Mouse (Mus musculus): ENCODE results near the gene Isg20l2. TPM values are rescaled to one million over a fixed set of nuclear protein-coding genes. Genes with fewer than 3 reads are reported as not detected.

Isg20l2 gene
- total and polyA plus RNA-seq, 3 experiments = 15.8 to 67.3 (median 54.1) TPM

- H3K4me1 ChIP-seq (ENCODE audit: insufficient read depth, low read depth, low read length) = peaks cover 6% of the 10 kb centered on the region
- no peaks in the 10 kb centered on the region for H3K36me3 ChIP-seq (replicated peaks)
- DNase-seq (ENCODE audit: low spot score) = no peak
- ATAC-seq (ENCODE audit: extremely low read depth, insufficient number of reproducible peaks, low FRiP score, poor library complexity, severe bottlenecking) = no peak
- no peak overlapping the region for H3K4me3 ChIP-seq (ENCODE audit: low read depth, low read length)
- no peaks in the 10 kb centered on the region for H3K9me3 ChIP-seq (replicated peaks)
- H3K27me3 ChIP-seq (ENCODE audit: insufficient read depth, low read length) = peaks cover 72% of the 10 kb centered on the region
- TF ChIP-seq TAL1 (conservative IDR thresholded peaks at IDR 0.05; ENCODE audit: low read depth, low read length) = no peak
- TF ChIP-seq POLR2AphosphoS5 (IDR thresholded peaks at IDR 0.05; ENCODE audit: insufficient replicate concordance, low read depth, low read length) = no peak
- TF ChIP-seq GATA2 (IDR thresholded peaks at IDR 0.05; ENCODE audit: borderline replicate concordance, low read depth, low read length) = no peak
- no peak for TF ChIP-seq GATA1 (IDR thresholded peaks at IDR 0.05; ENCODE audit: borderline replicate concordance, low read length)
- TF ChIP-seq CTCF (IDR thresholded peaks at IDR 0.05; ENCODE audit: low read depth, low read length) = no peak
Measured at GRCm38 (mm10) chr3:87958056-87958455, 27.9 kb downstream of the Isg20l2 start.

- DNase-seq (ENCODE audit: low spot score) (no peak), ATAC-seq (ENCODE audit: extremely low read depth, insufficient number of reproducible peaks, low FRiP score, poor library complexity, severe bottlenecking) (no peak)
- peaks cover 71% of the 10 kb centered on the region for H3K27me3 ChIP-seq (ENCODE audit: insufficient read depth, low read length)
- H3K4me3 ChIP-seq (ENCODE audit: low read depth, low read length) = no peak overlapping the region
- H3K4me1 ChIP-seq (ENCODE audit: insufficient read depth, low read depth, low read length) = peaks cover 6% of the 10 kb centered on the region
- no peaks in the 10 kb centered on the region for H3K9me3 ChIP-seq (replicated peaks)
- TF ChIP-seq POLR2AphosphoS5 (IDR thresholded peaks at IDR 0.05; ENCODE audit: insufficient replicate concordance, low read depth, low read length) (no peak), GATA2 (IDR thresholded peaks at IDR 0.05; ENCODE audit: borderline replicate concordance, low read depth, low read length) (no peak), CTCF (IDR thresholded peaks at IDR 0.05; ENCODE audit: low read depth, low read length) (no peak), TAL1 (conservative IDR thresholded peaks at IDR 0.05; ENCODE audit: low read depth, low read length) (no peak), GATA1 (IDR thresholded peaks at IDR 0.05; ENCODE audit: borderline replicate concordance, low read length) (no peak)
- H3K36me3 ChIP-seq (replicated peaks) = no peaks in the 10 kb centered on the region
Measured at GRCm38 (mm10) chr3:87958476-87958875, 28.4 kb downstream of the Isg20l2 start.

GRCm38 (mm10) chr3:87958967-87959366 is 28.9 kb downstream of the Isg20l2 start:
- Histone ChIP-seq H3K27me3 (ENCODE audit: insufficient read depth, low read length) (peaks cover 67% of the 10 kb centered on the region), H3K4me1 (ENCODE audit: insufficient read depth, low read depth, low read length) (peaks cover 6% of the 10 kb centered on the region), H3K9me3 (replicated peaks) (no peaks in the 10 kb centered on the region), H3K36me3 (replicated peaks) (no peaks in the 10 kb centered on the region), H3K4me3 (ENCODE audit: low read depth, low read length) (no peak overlapping the region)
- no peak for DNase-seq (ENCODE audit: low spot score)
- TF ChIP-seq CTCF (IDR thresholded peaks at IDR 0.05; ENCODE audit: low read depth, low read length) = no peak
- no peak for TF ChIP-seq POLR2AphosphoS5 (IDR thresholded peaks at IDR 0.05; ENCODE audit: insufficient replicate concordance, low read depth, low read length)
- TF ChIP-seq GATA2 (IDR thresholded peaks at IDR 0.05; ENCODE audit: borderline replicate concordance, low read depth, low read length) = no peak
- TF ChIP-seq GATA1 (IDR thresholded peaks at IDR 0.05; ENCODE audit: borderline replicate concordance, low read length) = no peak
- no peak for TF ChIP-seq TAL1 (conservative IDR thresholded peaks at IDR 0.05; ENCODE audit: low read depth, low read length)
- ATAC-seq (ENCODE audit: extremely low read depth, insufficient number of reproducible peaks, low FRiP score, poor library complexity, severe bottlenecking) = no peak

GRCm38 (mm10) chr3:87959371-87959770 is 29.3 kb downstream of the Isg20l2 start:
- no peak for TF ChIP-seq POLR2AphosphoS5 (IDR thresholded peaks at IDR 0.05; ENCODE audit: insufficient replicate concordance, low read depth, low read length)
- no peak for TF ChIP-seq GATA2 (IDR thresholded peaks at IDR 0.05; ENCODE audit: borderline replicate concordance, low read depth, low read length)
- TF ChIP-seq CTCF (IDR thresholded peaks at IDR 0.05; ENCODE audit: low read depth, low read length) = no peak
- no peak for TF ChIP-seq TAL1 (conservative IDR thresholded peaks at IDR 0.05; ENCODE audit: low read depth, low read length)
- TF ChIP-seq GATA1 (IDR thresholded peaks at IDR 0.05; ENCODE audit: borderline replicate concordance, low read length) = no peak
- Histone ChIP-seq H3K27me3 (ENCODE audit: insufficient read depth, low read length) (peaks cover 63% of the 10 kb centered on the region), H3K9me3 (replicated peaks) (no peaks in the 10 kb centered on the region), H3K4me1 (ENCODE audit: insufficient read depth, low read depth, low read length) (peaks cover 6% of the 10 kb centered on the region), H3K36me3 (replicated peaks) (no peaks in the 10 kb centered on the region), H3K4me3 (ENCODE audit: low read depth, low read length) (no peak overlapping the region)
- DNase-seq (ENCODE audit: low spot score) (no peak), ATAC-seq (ENCODE audit: extremely low read depth, insufficient number of reproducible peaks, low FRiP score, poor library complexity, severe bottlenecking) (no peak)

GRCm38 (mm10) chr3:87960191-87960585 is 30.1 kb downstream of the Isg20l2 start:
- TF ChIP-seq GATA2 (IDR thresholded peaks at IDR 0.05; ENCODE audit: borderline replicate concordance, low read depth, low read length) (no peak), CTCF (IDR thresholded peaks at IDR 0.05; ENCODE audit: low read depth, low read length) (no peak), TAL1 (conservative IDR thresholded peaks at IDR 0.05; ENCODE audit: low read depth, low read length) (no peak), GATA1 (IDR thresholded peaks at IDR 0.05; ENCODE audit: borderline replicate concordance, low read length) (no peak), POLR2AphosphoS5 (IDR thresholded peaks at IDR 0.05; ENCODE audit: insufficient replicate concordance, low read depth, low read length) (no peak)
- Histone ChIP-seq H3K9me3 (replicated peaks) (no peaks in the 10 kb centered on the region), H3K4me1 (ENCODE audit: insufficient read depth, low read depth, low read length) (peaks cover 6% of the 10 kb centered on the region), H3K27me3 (ENCODE audit: insufficient read depth, low read length) (peaks cover 59% of the 10 kb centered on the region), H3K36me3 (replicated peaks) (no peaks in the 10 kb centered on the region), H3K4me3 (ENCODE audit: low read depth, low read length) (no peak overlapping the region)
- no peak for ATAC-seq (ENCODE audit: extremely low read depth, insufficient number of reproducible peaks, low FRiP score, poor library complexity, severe bottlenecking)
- DNase-seq (ENCODE audit: low spot score) = no peak

GRCm38 (mm10) chr3:87960586-87961191 is 30.6 kb downstream of the Isg20l2 start:
- DNase-seq (ENCODE audit: low spot score) (peak; percentile 85), ATAC-seq (ENCODE audit: extremely low read depth, insufficient number of reproducible peaks, low FRiP score, poor library complexity, severe bottlenecking) (peak; percentile 60; the same call in 1 of the 2 replicates)
- H3K4me1 ChIP-seq (ENCODE audit: insufficient read depth, low read depth, low read length) = peaks cover 6% of the 10 kb centered on the region
- peak overlapping the region; percentile 50; the same call in 1 of the 2 replicates for H3K4me3 ChIP-seq (ENCODE audit: low read depth, low read length)
- H3K36me3 ChIP-seq (replicated peaks) = no peaks in the 10 kb centered on the region
- peaks cover 55% of the 10 kb centered on the region for H3K27me3 ChIP-seq (ENCODE audit: insufficient read depth, low read length)
- TF ChIP-seq TAL1 (conservative IDR thresholded peaks at IDR 0.05; ENCODE audit: low read depth, low read length) (no peak), CTCF (IDR thresholded peaks at IDR 0.05; ENCODE audit: low read depth, low read length) (peak; percentile 53)
- H3K9me3 ChIP-seq (replicated peaks) = no peaks in the 10 kb centered on the region

Data from G1E (cell line).